Mouse (Mus musculus) hindbrain, embryonic 12.5 days (tissue): ENCODE data around the gene Ntrk3. TPM values are rescaled to one million over a fixed set of nuclear protein-coding genes. Genes with fewer than 3 reads are reported as not detected.

ENCODE experiments used
- ATAC-seq: fragments of 200-750 bp; cut with Nextera tagmentation; 2 replicates; pipeline ENCODE4 v1.8.0; 2017; ENCODE audit warnings: moderate TSS enrichment; ENCODE audit not compliant: low FRiP score
- H3K27ac ChIP-seq: fragments of 300-500 bp; sonication (generic); 2 replicates; pipeline ENCODE4 v1.5.1; 2016; ENCODE audit warnings: mild to moderate bottlenecking
- H3K27me3 ChIP-seq: fragments of 300-500 bp; sonication (generic); 2 replicates; pipeline ENCODE4 v1.6.1; 2016; ENCODE audit warnings: mild to moderate bottlenecking
- H3K36me3 ChIP-seq: fragments of 300-500 bp; sonication (generic); 2 replicates; pipeline ENCODE4 v1.6.1; 2016; ENCODE audit warnings: mild to moderate bottlenecking
- H3K4me1 ChIP-seq: fragments of 300-500 bp; sonication (generic); 2 replicates; pipeline ENCODE4 v1.6.1; 2016
- H3K4me2 ChIP-seq: fragments of 300-500 bp; sonication (generic); replicated peaks from 2 replicates; pipeline ENCODE4 v1.6.1; 2016; ENCODE audit warnings: mild to moderate bottlenecking
- H3K4me3 ChIP-seq: fragments of 300-500 bp; sonication (generic); 2 replicates; pipeline ENCODE4 v1.5.1; 2016; ENCODE audit warnings: mild to moderate bottlenecking
- H3K9ac ChIP-seq: fragments of 300-500 bp; sonication (generic); 2 replicates; pipeline ENCODE4 v1.6.1; 2016; ENCODE audit warnings: mild to moderate bottlenecking, moderate library complexity
- H3K9me3 ChIP-seq: fragments of 300-500 bp; sonication (generic); replicated peaks from 2 replicates; pipeline ENCODE4 v1.6.1; 2016; ENCODE audit warnings: mild to moderate bottlenecking
- WGBS: fragments of 180-500 bp; shearing (Covaris S2); methylation state at CpG from one replicate; pipeline ENCODE4 v1.1.7; 2016; 5-methylcytosine and 5-hydroxymethylcytosine counted together
- polyA plus RNA-seq: library from polyadenylated mRNA; unstranded; fragments of >200 nt; fragmentation: Nextera tagmentation; extraction: Ambion mirVana; gene quantifications from 2 replicates; pipeline ENCODE4 v1.2.1, GENCODE M21; 2016

Ntrk3 gene
- polyA plus RNA-seq, 1 experiment from 2014 or later = 9.9 TPM

DNA sequence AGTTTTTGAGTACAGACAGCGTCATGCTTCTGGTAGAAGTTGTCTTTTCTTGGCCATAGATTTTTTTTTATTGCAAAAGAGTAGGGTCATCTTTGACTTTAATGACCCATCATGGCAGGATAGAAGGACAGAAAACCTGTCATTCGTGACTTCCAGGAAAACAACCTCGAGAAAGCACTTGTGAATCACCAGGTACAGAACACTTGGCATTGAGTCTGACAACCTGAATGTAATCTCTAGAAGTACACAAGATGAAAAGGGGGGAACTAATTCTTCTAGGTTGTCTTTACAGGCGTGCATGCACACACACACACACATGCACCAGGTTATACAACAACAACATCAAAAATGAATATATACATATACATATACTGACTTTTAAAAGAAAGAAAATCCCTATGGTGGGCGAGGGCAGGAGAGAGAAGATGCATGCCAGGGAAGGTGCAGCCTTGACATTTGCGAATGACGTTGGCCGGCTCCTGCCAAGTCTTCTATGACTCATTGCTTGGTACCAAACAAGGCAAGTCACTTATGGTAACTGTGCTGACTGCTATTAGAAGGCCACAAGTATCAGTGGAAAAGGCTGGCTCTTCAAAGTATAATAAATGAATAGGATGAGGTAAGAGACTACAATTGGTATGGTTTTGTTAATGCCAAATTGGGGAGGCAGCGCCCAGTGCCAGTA, 217.4 kb downstream of the Ntrk3 start:
- H3K4me3 ChIP-seq = no peak overlapping the region
- 92% methylated on average over 9 of the region's 9 CpGs for WGBS
- no peak for ATAC-seq

DNA sequence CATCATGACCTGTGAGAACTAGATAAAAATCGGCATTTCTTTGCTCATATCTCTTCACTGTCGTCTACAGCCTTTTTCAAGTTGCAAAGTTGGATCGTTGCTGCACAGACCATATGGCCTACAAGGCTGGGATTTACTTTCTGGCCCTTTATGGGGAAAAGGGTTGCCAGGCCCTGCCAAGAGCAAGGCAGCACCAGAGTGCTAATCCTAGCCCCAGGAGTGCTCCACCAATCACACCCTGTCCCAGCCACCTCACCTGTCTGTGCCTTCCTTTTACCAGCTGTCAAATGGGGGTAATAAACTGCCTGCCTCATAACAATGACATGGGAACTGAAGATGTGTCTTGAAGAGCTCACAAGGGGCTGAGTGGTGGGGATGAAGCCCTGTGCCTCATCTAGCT, 218.1 kb downstream of the Ntrk3 start:
- Histone ChIP-seq H3K9me3 (no peaks in the 10 kb centered on the region), H3K9ac (no peak overlapping the region), H3K27me3 (no peaks in the 10 kb centered on the region), H3K36me3 (peaks cover 10% of the 10 kb centered on the region; the same call in 1 of the 2 replicates), H3K27ac (no peak overlapping the region), H3K4me3 (no peak overlapping the region), H3K4me1 (no peaks in the 10 kb centered on the region), H3K4me2 (no peak overlapping the region)
- 87% methylated on average over 3 of the region's 3 CpGs for WGBS
- no peak for ATAC-seq

More for the DNA sequence above, 217.4 kb downstream of the Ntrk3 start:
- H3K4me1 ChIP-seq = no peaks in the 10 kb centered on the region
- H3K36me3 ChIP-seq = 0 out of 2 replicates have a peak, but pooled peaks cover 4% of the 10 kb centered on the region
- H3K9ac ChIP-seq = no peak overlapping the region
- H3K4me2 ChIP-seq = no peak overlapping the region
- no peaks in the 10 kb centered on the region for H3K27me3 ChIP-seq
- H3K9me3 ChIP-seq = no peaks in the 10 kb centered on the region
- no peak overlapping the region for H3K27ac ChIP-seq

DNA sequence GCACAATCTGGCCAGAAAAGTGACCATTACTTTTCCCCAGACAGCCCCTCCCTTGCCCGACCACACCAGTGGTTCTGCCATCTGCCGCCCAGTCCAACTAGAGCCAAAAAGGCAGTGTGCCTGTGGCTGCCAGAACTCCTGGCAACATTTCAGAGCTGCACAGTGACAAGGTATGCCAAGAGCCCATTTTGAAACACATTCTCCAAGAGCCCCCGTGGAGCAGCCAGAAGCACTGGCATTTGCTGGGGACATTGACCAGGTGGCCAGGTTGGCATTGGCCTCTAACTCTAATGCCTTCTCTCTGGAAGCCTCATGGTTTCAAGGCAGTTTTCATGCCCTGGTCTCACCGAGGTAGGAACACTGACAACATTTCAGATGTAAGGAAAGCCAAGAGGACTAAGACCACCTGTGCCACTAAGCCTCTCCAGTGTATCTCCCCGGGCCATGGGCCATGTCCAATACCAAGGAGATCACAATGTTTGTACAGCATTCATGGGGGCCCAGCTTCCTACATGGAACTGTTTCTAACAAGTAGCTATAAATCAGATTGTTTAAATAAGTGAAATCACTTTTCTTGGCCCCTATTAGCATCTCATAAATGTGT, 218.9 kb downstream of the Ntrk3 start:
- Histone ChIP-seq H3K27ac (no peak overlapping the region), H3K4me1 (no peaks in the 10 kb centered on the region), H3K27me3 (no peaks in the 10 kb centered on the region), H3K4me2 (no peak overlapping the region), H3K4me3 (no peak overlapping the region), H3K9ac (no peak overlapping the region), H3K9me3 (no peaks in the 10 kb centered on the region), H3K36me3 (peaks cover 10% of the 10 kb centered on the region; the same call in 1 of the 2 replicates)
- ATAC-seq = no peak
- 90% methylated on average over 5 of the region's 5 CpGs for WGBS

DNA sequence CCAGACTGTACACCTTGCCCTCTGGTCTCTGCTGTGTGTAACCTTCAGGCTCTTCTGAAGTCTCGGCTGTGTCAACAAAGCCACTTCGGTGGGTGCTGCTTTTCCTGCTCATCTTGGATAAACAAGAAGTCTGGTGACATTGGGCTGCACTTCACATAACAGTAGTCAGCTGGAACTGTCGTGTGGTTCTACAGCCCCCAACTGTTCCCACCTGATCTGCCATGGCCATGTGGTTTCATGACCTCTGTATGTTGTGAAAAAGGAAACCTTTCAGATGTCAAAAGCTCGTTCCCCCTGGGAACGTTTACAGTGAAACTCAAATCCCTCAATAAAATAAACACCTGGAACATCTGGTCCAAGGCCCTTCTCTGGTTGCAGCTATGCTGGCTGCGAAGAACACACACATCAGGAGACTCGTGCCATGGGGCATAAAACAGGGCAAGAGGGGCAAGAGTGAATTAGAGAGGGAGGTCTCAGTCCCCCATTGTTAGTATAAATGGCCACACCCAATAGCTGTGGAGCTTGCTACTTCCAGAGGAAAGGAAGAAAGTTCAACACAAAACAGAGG, 222.7 kb downstream of the Ntrk3 start:
- peaks cover 10% of the 10 kb centered on the region; the same call in 1 of the 2 replicates for H3K36me3 ChIP-seq
- H3K9ac ChIP-seq = no peak overlapping the region
- H3K4me1 ChIP-seq = no peaks in the 10 kb centered on the region
- H3K4me2 ChIP-seq = no peak overlapping the region
- no peak overlapping the region for H3K4me3 ChIP-seq
- no peak for ATAC-seq
- 63% methylated on average over 7 of the region's 7 CpGs for WGBS
- H3K9me3 ChIP-seq = no peaks in the 10 kb centered on the region
- no peak overlapping the region for H3K27ac ChIP-seq
- no peaks in the 10 kb centered on the region for H3K27me3 ChIP-seq

DNA sequence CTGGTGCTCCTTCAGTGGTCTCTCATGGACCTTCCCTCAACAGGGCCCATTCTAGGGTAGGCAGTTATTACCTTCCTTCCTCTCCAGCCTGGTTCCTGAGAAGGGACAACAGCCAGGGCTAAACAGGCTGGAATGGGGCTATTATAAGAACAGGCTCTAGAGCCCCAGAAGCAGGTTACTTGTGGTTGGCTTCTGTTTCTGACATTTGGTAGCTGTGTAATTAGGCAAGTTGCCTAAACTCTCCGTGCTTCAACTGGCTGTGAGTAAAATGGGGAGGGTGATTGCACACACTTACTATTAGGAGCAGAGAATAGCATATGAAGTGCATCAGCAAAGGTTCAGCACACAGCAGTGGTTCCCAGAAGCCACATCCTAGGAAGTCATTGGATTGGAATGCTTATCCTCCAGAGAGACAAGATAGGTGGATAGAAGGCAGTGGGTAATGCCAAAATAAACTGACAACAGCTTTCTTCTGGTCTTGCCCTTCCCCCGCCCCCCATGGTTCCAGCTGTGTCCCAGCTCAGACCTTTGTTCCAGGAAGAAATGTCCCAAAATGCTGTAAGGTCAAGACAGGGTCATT, 230.7 kb downstream of the Ntrk3 start:
- H3K9ac ChIP-seq = no peak overlapping the region
- no peaks in the 10 kb centered on the region for H3K9me3 ChIP-seq
- H3K4me1 ChIP-seq = no peaks in the 10 kb centered on the region
- no peaks in the 10 kb centered on the region for H3K27me3 ChIP-seq
- H3K4me2 ChIP-seq = no peak overlapping the region
- ATAC-seq = no peak
- no peak overlapping the region for H3K4me3 ChIP-seq
- 77% methylated on average over 2 of the region's 2 CpGs for WGBS
- no peaks in the 10 kb centered on the region for H3K36me3 ChIP-seq
- H3K27ac ChIP-seq = no peak overlapping the region

DNA sequence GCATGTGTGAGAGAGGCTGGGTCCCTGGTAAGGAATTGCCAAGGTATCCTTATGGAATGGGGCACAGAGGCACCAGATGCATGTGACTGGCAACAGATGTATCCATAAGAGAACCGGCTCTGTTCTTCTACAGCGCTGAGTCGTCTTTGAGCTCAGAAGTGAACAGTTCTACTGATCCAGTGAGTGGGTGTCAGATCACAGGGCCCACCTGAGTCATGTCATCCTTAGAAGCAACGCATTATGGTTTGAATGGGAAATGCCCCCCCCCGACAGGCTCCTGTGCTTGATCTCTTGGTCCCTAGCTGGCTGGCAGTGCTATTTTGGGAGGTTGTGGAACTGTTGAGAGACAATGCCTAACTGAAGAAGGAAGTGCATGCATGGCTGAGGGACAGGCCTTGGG, 236.9 kb downstream of the Ntrk3 start:
- H3K9me3 ChIP-seq = no peaks in the 10 kb centered on the region
- no peak overlapping the region for H3K4me2 ChIP-seq
- 91% methylated on average over 5 of the region's 5 CpGs for WGBS
- H3K9ac ChIP-seq = no peak overlapping the region
- H3K36me3 ChIP-seq = no peaks in the 10 kb centered on the region
- no peaks in the 10 kb centered on the region for H3K27me3 ChIP-seq
- no peak overlapping the region for H3K4me3 ChIP-seq
- H3K4me1 ChIP-seq = no peaks in the 10 kb centered on the region
- no peak for ATAC-seq
- H3K27ac ChIP-seq = no peak overlapping the region

DNA sequence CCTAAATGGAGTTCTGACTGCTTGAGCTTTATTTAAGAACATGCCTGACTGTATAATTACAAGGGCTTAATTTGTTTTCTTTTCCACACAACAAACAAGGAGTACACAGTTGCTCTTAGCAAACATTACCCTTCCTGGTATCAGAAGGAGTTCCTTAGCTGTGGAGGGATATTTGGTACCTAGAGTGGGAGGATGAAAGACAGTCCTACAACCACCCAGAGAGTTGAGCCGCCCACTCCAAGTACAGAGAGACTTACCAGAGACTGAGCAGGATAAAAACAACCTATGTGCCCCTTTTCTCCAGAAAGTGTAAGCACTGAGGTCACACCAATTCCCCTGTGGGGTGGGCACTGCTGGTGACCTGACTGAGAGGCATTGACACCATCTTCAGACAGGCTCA, 237.8 kb downstream of the Ntrk3 start:
- H3K4me3 ChIP-seq = no peak overlapping the region
- no peak overlapping the region for H3K4me2 ChIP-seq
- no peaks in the 10 kb centered on the region for H3K27me3 ChIP-seq
- H3K9ac ChIP-seq = no peak overlapping the region
- ATAC-seq = no peak
- WGBS = 76% methylated on average over 1 of the region's 1 CpGs
- H3K4me1 ChIP-seq = no peaks in the 10 kb centered on the region
- no peaks in the 10 kb centered on the region for H3K36me3 ChIP-seq
- no peaks in the 10 kb centered on the region for H3K9me3 ChIP-seq
- H3K27ac ChIP-seq = no peak overlapping the region

DNA sequence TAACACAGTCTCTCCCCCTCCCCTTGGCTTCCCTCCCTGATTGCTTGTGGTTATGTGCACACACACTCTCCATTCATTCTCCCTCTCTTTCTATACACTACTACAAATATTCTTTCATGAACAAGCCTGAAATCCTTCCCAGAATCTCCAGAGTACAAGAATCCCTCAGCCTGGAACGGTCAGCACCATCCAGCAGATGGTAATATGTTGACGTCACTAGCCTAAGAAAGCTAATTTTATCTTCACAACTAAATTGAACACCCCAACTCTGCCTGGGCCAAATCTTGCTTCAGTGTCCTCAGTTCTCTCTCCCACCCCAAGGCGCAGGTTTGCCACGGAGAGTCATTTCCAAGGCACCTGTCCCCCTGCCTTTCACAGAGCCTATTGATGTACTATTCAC, 239.5 kb downstream of the Ntrk3 start:
- H3K27me3 ChIP-seq = no peaks in the 10 kb centered on the region
- H3K27ac ChIP-seq = no peak overlapping the region
- no peak for ATAC-seq
- H3K4me2 ChIP-seq = no peak overlapping the region
- no peak overlapping the region for H3K9ac ChIP-seq
- H3K9me3 ChIP-seq = no peaks in the 10 kb centered on the region
- H3K36me3 ChIP-seq = no peaks in the 10 kb centered on the region
- no peaks in the 10 kb centered on the region for H3K4me1 ChIP-seq
- H3K4me3 ChIP-seq = no peak overlapping the region
- 90% methylated on average over 4 of the region's 4 CpGs for WGBS

DNA sequence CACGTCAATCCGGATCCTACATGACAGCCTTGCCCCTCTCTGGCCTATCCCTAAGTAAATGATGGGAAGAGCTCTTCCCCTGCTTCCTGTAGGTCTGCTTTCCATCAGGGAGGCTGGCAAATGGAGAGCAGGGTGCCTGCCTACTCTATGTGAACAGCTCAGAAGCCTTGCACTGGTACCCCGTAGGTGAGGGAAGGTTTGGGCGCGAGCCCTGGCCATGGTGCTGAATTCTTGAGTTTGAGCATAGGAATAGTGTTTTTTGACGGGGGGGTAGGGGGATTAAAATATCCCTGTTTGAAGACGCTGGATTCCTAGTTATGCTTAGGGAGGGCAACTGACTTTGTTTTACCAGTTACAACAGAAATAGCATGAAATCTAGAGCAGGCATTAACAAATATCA, 240.0 kb downstream of the Ntrk3 start:
- Histone ChIP-seq H3K27ac (no peak overlapping the region), H3K27me3 (no peaks in the 10 kb centered on the region), H3K36me3 (no peaks in the 10 kb centered on the region), H3K4me3 (no peak overlapping the region), H3K4me2 (no peak overlapping the region), H3K4me1 (no peaks in the 10 kb centered on the region), H3K9ac (no peak overlapping the region), H3K9me3 (no peaks in the 10 kb centered on the region)
- WGBS = 58% methylated on average over 7 of the region's 7 CpGs
- no peak for ATAC-seq

DNA sequence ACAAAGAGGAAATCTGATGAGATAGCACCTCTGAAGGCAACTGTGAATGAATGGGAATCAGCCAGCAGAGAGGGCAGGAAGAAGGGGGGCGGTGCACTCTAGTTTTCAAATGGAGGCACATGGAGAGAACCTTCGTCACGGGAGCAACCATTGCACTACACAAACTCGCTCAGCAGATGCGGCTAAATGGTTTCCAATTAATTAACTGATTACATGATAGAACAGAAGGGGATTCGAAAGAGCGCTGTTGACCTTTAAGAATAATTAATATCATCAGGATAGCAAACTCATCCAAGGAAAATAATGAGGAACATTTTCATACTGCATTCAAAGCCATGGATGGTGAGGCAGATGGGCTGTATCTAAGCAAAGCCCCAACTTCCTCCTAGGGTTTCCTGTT, 244.2 kb downstream of the Ntrk3 start:
- H3K4me1 ChIP-seq = 0 out of 2 replicates have a peak, but pooled peaks cover 2% of the 10 kb centered on the region
- no peaks in the 10 kb centered on the region for H3K9me3 ChIP-seq
- H3K27ac ChIP-seq = no peak overlapping the region
- 86% methylated on average over 7 of the region's 7 CpGs for WGBS
- no peak overlapping the region for H3K9ac ChIP-seq
- H3K4me3 ChIP-seq = no peak overlapping the region
- H3K4me2 ChIP-seq = no peak overlapping the region
- no peaks in the 10 kb centered on the region for H3K36me3 ChIP-seq
- H3K27me3 ChIP-seq = no peaks in the 10 kb centered on the region
- ATAC-seq = no peak

DNA sequence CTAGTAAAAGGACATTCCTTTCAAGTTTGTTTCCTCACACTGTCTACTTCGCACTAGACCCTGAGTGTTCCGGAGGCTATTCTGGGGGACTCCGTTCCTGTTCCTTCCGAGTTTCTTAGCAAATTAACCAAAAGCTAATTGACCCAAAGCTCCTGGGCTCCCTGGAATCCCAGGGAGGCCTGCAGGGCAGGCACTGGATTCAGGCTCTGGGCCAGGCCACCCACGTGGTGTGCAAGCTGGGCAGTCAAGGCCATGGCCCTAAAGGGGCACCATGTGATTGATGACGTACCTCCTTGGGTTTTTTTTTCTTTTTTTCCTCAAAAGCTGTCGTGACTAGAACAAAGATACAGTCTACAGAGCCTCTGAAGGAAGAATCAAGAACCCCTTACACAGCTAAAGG, 246.6 kb downstream of the Ntrk3 start:
- no peak for ATAC-seq
- H3K4me2 ChIP-seq = no peak overlapping the region
- H3K4me3 ChIP-seq = no peak overlapping the region
- H3K27me3 ChIP-seq = no peaks in the 10 kb centered on the region
- 0 out of 2 replicates have a peak, but pooled peaks cover 2% of the 10 kb centered on the region for H3K4me1 ChIP-seq
- H3K9me3 ChIP-seq = no peaks in the 10 kb centered on the region
- no peaks in the 10 kb centered on the region for H3K36me3 ChIP-seq
- 47% methylated on average over 7 of the region's 7 CpGs for WGBS
- H3K27ac ChIP-seq = no peak overlapping the region
- no peak overlapping the region for H3K9ac ChIP-seq

DNA sequence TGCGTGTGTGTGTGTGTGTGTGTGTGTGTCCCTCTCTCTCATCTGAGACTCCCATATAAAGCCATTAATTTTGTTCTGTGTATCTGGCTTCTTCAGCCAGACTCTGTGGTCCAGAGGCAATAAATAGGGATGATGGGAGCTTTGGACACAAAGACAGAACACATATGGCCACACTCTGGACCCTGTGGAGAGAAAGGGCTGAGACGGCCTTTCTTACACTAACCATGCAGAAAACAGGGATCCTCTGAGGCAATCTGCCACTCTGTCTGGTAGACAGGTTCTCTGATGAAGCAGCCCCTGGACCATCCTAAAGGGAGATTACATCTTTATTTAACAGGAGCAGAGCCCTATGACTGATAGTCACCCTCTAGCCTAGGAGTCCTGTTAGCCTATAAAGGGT, 253.5 kb downstream of the Ntrk3 start:
- WGBS = 90% methylated on average over 2 of the region's 2 CpGs
- H3K9me3 ChIP-seq = no peaks in the 10 kb centered on the region

More for the DNA sequence above, 253.5 kb downstream of the Ntrk3 start:
- Histone ChIP-seq H3K36me3 (no peaks in the 10 kb centered on the region), H3K4me3 (no peak overlapping the region), H3K4me2 (no peak overlapping the region), H3K27ac (no peak overlapping the region), H3K4me1 (no peaks in the 10 kb centered on the region; the same call in 1 of the 2 replicates), H3K9ac (no peak overlapping the region), H3K27me3 (no peaks in the 10 kb centered on the region)
- no peak for ATAC-seq
